Mouse (Mus musculus): ENCODE data around the gene Mylpf. TPM values are rescaled to one million over a fixed set of nuclear protein-coding genes. Genes with fewer than 3 reads are reported as not detected.

Mylpf gene
- total and polyA plus RNA-seq, 3 experiments: 0.74 to 3.5 (median 3.5) TPM

DNA sequence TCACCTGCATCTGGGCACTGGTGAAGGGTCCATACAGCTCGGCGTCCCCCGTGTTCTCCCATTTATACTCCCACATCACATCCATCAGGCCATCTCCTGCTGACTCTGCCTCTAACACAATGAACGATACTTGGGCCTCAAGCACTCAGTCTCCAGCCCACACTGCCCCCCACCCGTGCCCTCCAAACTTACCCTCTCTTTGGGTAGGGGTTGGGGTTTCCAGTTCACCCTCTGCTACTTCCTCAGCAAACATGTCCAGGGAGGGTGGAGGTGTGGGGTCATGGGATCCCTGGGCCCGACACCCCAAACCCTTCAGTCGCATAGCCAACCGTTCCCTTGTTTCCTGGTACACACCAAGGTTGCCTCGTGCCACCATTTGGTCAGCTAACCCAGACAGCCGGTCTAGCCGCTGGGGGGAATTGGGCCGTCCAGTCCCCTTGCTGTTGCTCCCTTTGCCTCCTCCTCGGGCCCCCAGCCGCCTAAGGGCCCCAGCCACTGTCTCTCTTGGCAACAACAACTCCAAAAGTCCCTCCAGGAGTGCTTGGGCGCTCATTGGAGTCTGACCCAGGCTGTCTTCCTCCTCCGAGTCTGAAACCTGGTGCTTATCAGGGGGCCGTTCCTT is 14.6 kb upstream of the Mylpf start:
- WGBS: 84% methylated on average over 17 of the region's 17 CpGs
- no peaks in the 10 kb centered on the region; the same call in 1 of the 2 replicates for H3K36me3 ChIP-seq (ENCODE audit: control insufficient read depth, insufficient read depth, low read length)
- no peaks in the 10 kb centered on the region for H3K27me3 ChIP-seq (ENCODE audit: control insufficient read depth, insufficient read depth, low read length)
- H3K4me3 ChIP-seq: no peak overlapping the region
- H3K27ac ChIP-seq: no peak overlapping the region
- H3K79me2 ChIP-seq (replicated peaks; ENCODE audit: control insufficient read depth, insufficient read depth, low read length): peaks cover 2% of the 10 kb centered on the region; the same call in 1 of the 2 replicates
- H3K4me1 ChIP-seq (ENCODE audit: control insufficient read depth, insufficient read depth, low read length): peaks cover 7% of the 10 kb centered on the region
- no peak for TF ChIP-seq EP300 (IDR thresholded peaks at IDR 0.05; ENCODE audit: insufficient read depth, low read depth, low read length)
- TF ChIP-seq CTCF (IDR thresholded peaks at IDR 0.05): no peak
- TF ChIP-seq POLR2A (IDR thresholded peaks at IDR 0.05; ENCODE audit: insufficient read depth, low read depth, low read length): no peak
- DNase-seq: no peak
- intact Hi-C loops (cut with DNase I): loop anchor here (10.0 kb wide), 1 partner anchor 179 kb away; the partner anchor contains the start of genes Mvp, Pagr1a and Pagr1b
- no peak overlapping the region for H3K9ac ChIP-seq (ENCODE audit: low read depth, low read length)

DNA sequence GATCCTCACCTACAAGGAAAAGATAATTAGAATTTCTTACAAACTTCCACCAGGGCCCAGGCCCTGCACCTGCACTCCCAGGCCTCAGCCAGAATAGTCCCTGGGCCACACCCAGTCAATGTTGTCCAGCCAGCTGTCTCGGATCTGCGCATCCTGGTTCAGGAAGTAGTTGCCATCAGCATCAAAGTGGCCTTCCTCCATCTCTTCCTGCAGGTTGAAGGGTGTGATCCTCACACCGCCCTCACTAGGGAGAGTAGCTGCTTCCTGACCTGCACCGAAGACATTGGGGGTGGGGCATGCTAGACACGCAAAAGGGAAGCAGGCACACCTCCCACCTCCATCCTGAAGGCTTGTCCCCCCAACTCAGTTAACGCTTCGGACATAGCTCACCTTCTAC is 14.1 kb upstream of the Mylpf start:
- H3K4me1 ChIP-seq (ENCODE audit: control insufficient read depth, insufficient read depth, low read length): peaks cover 7% of the 10 kb centered on the region
- intact Hi-C loops (cut with DNase I): loop anchor here (10.0 kb wide), 1 partner anchor 180 kb away; the partner anchor contains the start of genes Mvp, Pagr1a and Pagr1b
- H3K4me3 ChIP-seq: peak overlapping the region; percentile 68; the same call in 1 of the 2 replicates
- peaks cover 2% of the 10 kb centered on the region; the same call in 1 of the 2 replicates for H3K79me2 ChIP-seq (replicated peaks; ENCODE audit: control insufficient read depth, insufficient read depth, low read length)
- WGBS: 48% methylated on average over 7 of the region's 7 CpGs
- H3K27me3 ChIP-seq (ENCODE audit: control insufficient read depth, insufficient read depth, low read length): no peaks in the 10 kb centered on the region
- TF ChIP-seq POLR2A (IDR thresholded peaks at IDR 0.05; ENCODE audit: insufficient read depth, low read depth, low read length): no peak
- TF ChIP-seq EP300 (IDR thresholded peaks at IDR 0.05; ENCODE audit: insufficient read depth, low read depth, low read length): no peak
- no peak for TF ChIP-seq CTCF (IDR thresholded peaks at IDR 0.05)
- no peak overlapping the region for H3K9ac ChIP-seq (ENCODE audit: low read depth, low read length)
- H3K36me3 ChIP-seq (ENCODE audit: control insufficient read depth, insufficient read depth, low read length): no peaks in the 10 kb centered on the region; the same call in 1 of the 2 replicates
- no peak for DNase-seq
- H3K27ac ChIP-seq: no peak overlapping the region

DNA sequence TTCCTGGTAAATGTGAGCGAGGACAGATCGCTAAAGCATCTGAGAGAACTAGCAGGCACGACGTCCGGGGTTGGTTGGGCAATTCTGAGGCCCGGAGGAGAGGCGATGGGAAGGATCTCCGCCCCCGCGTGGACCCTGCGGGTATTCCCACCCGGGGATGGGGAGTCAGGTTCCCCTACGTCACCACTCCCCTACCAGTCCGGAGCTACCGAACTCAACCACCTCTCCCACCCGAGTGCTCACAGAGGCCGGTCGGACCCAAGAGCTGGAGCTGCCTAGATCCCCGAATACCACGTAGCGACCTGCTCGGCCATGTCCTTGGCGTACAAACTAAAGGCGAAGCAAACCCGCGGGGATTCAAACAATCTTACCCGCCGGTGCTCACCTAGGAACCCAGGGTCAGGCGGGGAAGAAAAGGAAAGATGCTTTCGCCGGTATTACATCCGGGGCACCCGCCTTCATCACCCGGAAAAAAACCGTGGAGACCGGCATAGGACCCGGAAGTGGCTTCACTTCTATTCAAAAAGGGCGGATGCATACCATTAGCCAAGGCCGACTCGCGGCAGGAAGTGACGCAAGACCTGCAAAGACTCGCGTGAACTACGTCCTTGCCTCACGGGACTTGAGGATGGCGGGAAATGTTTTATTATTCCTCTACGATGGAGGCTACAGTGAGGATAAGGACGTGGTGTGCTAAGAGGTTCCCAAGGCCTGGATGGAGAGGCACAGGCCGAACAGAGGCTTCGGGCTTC is 13.0 kb upstream of the Mylpf start, which contains the start of gene Cd2bp2:
Gene Cd2bp2 (minus strand): TSS at position 507 of the 752 bp plus-strand sequence.
- H3K27ac ChIP-seq: peak within 1 kb of the TSS; percentile 74
- H3K36me3 ChIP-seq (ENCODE audit: control insufficient read depth, insufficient read depth, low read length): no peaks in the 10 kb centered on the region; the same call in 1 of the 2 replicates
- WGBS: under 1% methylated on average over 51 of the region's 51 CpGs
- intact Hi-C loops (cut with DNase I): loop anchor here (1.0 to 10.0 kb wide), 2 partner anchors 13 to 181 kb away; partner anchors contain the start of genes Mvp, Mylpf, Pagr1a and Pagr1b
- no peaks in the 10 kb centered on the region for H3K27me3 ChIP-seq (ENCODE audit: control insufficient read depth, insufficient read depth, low read length)
- peaks cover 2% of the 10 kb centered on the region; the same call in 1 of the 2 replicates for H3K79me2 ChIP-seq (replicated peaks; ENCODE audit: control insufficient read depth, insufficient read depth, low read length)
- H3K9ac ChIP-seq (ENCODE audit: low read depth, low read length): peak within 1 kb of the TSS; percentile 64
- DNase-seq: peak; percentile 93 to 96
- peaks cover 7% of the 10 kb centered on the region for H3K4me1 ChIP-seq (ENCODE audit: control insufficient read depth, insufficient read depth, low read length)
- TF ChIP-seq CTCF (IDR thresholded peaks at IDR 0.05): peak; percentile 28
- peak; percentile 70 for TF ChIP-seq POLR2A (IDR thresholded peaks at IDR 0.05; ENCODE audit: insufficient read depth, low read depth, low read length)
- TF ChIP-seq EP300 (IDR thresholded peaks at IDR 0.05; ENCODE audit: insufficient read depth, low read depth, low read length): peak; percentile 74
- H3K4me3 ChIP-seq: peak within 1 kb of the TSS; percentile 68

- peaks cover 7% of the 10 kb centered on the region for H3K4me1 ChIP-seq (ENCODE audit: control insufficient read depth, insufficient read depth, low read length)
- no peak for TF ChIP-seq CTCF (IDR thresholded peaks at IDR 0.05)
- TF ChIP-seq POLR2A (IDR thresholded peaks at IDR 0.05; ENCODE audit: insufficient read depth, low read depth, low read length): no peak
- no peak for TF ChIP-seq EP300 (IDR thresholded peaks at IDR 0.05; ENCODE audit: insufficient read depth, low read depth, low read length)
- peaks cover 2% of the 10 kb centered on the region; the same call in 1 of the 2 replicates for H3K79me2 ChIP-seq (replicated peaks; ENCODE audit: control insufficient read depth, insufficient read depth, low read length)
- H3K27ac ChIP-seq: peak overlapping the region; percentile 70; the same call in 1 of the 2 replicates
- 42% methylated on average over 11 of the region's 11 CpGs for WGBS
- no peaks in the 10 kb centered on the region; the same call in 1 of the 2 replicates for H3K36me3 ChIP-seq (ENCODE audit: control insufficient read depth, insufficient read depth, low read length)
- no peak for DNase-seq
- peak overlapping the region; percentile 68 for H3K4me3 ChIP-seq
- intact Hi-C loops (cut with DNase I): loop anchor here (1.0 to 10.0 kb wide), 2 partner anchors 12 to 182 kb away; partner anchors contain the start of genes Mvp, Mylpf, Pagr1a and Pagr1b
- H3K9ac ChIP-seq (ENCODE audit: low read depth, low read length): no peak overlapping the region
- H3K27me3 ChIP-seq (ENCODE audit: control insufficient read depth, insufficient read depth, low read length): no peaks in the 10 kb centered on the region
These were observed 12.2 kb upstream of the Mylpf start for GRCm38 (mm10) chr7:127196484-127196883.

- no peaks in the 10 kb centered on the region for H3K27me3 ChIP-seq (ENCODE audit: control insufficient read depth, insufficient read depth, low read length)
- H3K79me2 ChIP-seq (replicated peaks; ENCODE audit: control insufficient read depth, insufficient read depth, low read length): peaks cover 3% of the 10 kb centered on the region
- peak overlapping the region; percentile 15; the same call in 1 of the 2 replicates for H3K27ac ChIP-seq
- peak overlapping the region; percentile 90 for H3K9ac ChIP-seq (ENCODE audit: low read depth, low read length)
- no peaks in the 10 kb centered on the region for H3K36me3 ChIP-seq (ENCODE audit: control insufficient read depth, insufficient read depth, low read length)
- intact Hi-C loops (cut with DNase I): loop anchor here (10.0 kb wide), 1 partner anchor 622 kb away; the partner anchor contains the start of genes Apobr and Cln3
- 26% methylated on average over 2 of the region's 2 CpGs for WGBS
- H3K4me3 ChIP-seq: peak overlapping the region; percentile 78
- H3K4me1 ChIP-seq (ENCODE audit: control insufficient read depth, insufficient read depth, low read length): peaks cover 2% of the 10 kb centered on the region; the same call in 1 of the 2 replicates
- TF ChIP-seq CTCF (IDR thresholded peaks at IDR 0.05) (no peak), POLR2A (IDR thresholded peaks at IDR 0.05; ENCODE audit: insufficient read depth, low read depth, low read length) (no peak), EP300 (IDR thresholded peaks at IDR 0.05; ENCODE audit: insufficient read depth, low read depth, low read length) (no peak)
- DNase-seq: no peak
These were observed 2.1 kb upstream of the Mylpf start for GRCm38 (mm10) chr7:127206606-127207005.
